ENCODE assay signal across 8 mouse cellular contexts in the genomic region with DNA sequence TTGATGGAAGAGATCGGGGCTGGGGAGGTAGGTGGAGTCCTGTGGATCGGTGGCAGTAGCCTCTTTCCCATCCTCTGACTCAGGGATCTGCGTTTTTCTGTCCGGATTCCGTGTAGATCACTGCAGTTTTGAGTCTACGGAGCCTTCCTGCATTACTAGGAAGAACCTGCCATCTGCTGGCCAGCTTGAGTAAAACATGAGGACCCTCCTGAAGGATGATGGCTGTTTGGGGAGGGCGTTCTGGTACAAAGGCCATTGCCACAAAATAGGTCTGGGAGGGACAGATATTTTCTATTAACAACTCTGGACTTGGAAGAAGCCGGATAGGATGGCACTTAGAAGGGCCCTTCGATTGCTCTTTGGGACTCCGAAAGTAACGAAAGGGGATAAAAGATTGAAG. TPM values are rescaled to one million over a fixed set of nuclear protein-coding genes. Genes with fewer than 3 reads are reported as not detected.
A peak's percentile ranks its signal among the peaks of the same experiment; 100 is the strongest.
DNase-seq lines count a peak whose midpoint lies in the region; ATAC-seq and TF ChIP-seq lines count a peak whose summit lies in the region.

No protein-coding gene starts in this region.

- H3K36me3 ChIP-seq in C2C12 (ENCODE audit: control insufficient read depth, insufficient read depth), result no peaks in the 10 kb centered on the region
- H3K36me3 ChIP-seq in heart, embryonic 11.5 days (ENCODE audit: control insufficient read depth, insufficient read depth, low read length), result no peaks in the 10 kb centered on the region
- H3K36me3 ChIP-seq in kidney, embryonic 15.5 days, result no peaks in the 10 kb centered on the region

- TF ChIP-seq POLR2A in embryonic fibroblast, embryonic 13.5 days (IDR thresholded peaks at IDR 0.05; ENCODE audit: low read depth, low read length), result no peak

- no peaks in the 10 kb centered on the region for H3K9me3 ChIP-seq in heart, embryonic 11.5 days (replicated peaks; ENCODE audit: control insufficient read depth, low read length)
- H3K9me3 ChIP-seq in kidney, embryonic 15.5 days (replicated peaks), result no peaks in the 10 kb centered on the region

- H3K9ac ChIP-seq in heart, embryonic 11.5 days (ENCODE audit: low read depth, low read length), result peak overlapping the region; percentile 58; the same call in 1 of the 2 replicates
- no peak overlapping the region for H3K9ac ChIP-seq in kidney, embryonic 15.5 days

- peaks cover 7% of the 10 kb centered on the region for H3K27me3 ChIP-seq in C2C12 (ENCODE audit: control insufficient read depth, insufficient read depth, insufficient read length)
- no peaks in the 10 kb centered on the region for H3K27me3 ChIP-seq in heart, embryonic 11.5 days (ENCODE audit: control insufficient read depth, insufficient read depth, low read length)
- H3K27me3 ChIP-seq in kidney, embryonic 15.5 days, result no peaks in the 10 kb centered on the region

- no peaks in the 10 kb centered on the region for H3K79me2 ChIP-seq in C2C12 (ENCODE audit: control insufficient read depth, insufficient read depth)

- no peaks in the 10 kb centered on the region for H3K79me3 ChIP-seq in C2C12 (ENCODE audit: low read depth)

- H3K4me3 ChIP-seq in C2C12 (ENCODE audit: insufficient read depth, poor library complexity, severe bottlenecking), result no peak overlapping the region
- H3K4me3 ChIP-seq in embryonic fibroblast, embryonic 13.5 days (ENCODE audit: insufficient read depth, low read length), result peak overlapping the region; percentile 44
- peak overlapping the region; percentile 48 for H3K4me3 ChIP-seq in heart, embryonic 11.5 days (ENCODE audit: low read depth, low read length)
- peak overlapping the region; percentile 48 for H3K4me3 ChIP-seq in kidney, embryonic 15.5 days (replicated peaks)

- no peak overlapping the region for H3ac ChIP-seq in C2C12 (ENCODE audit: control insufficient read depth, insufficient read length, low read depth)

- DNase-seq in brain, adult 2 months (ENCODE audit: low read depth, low spot score), result peak; percentile 98
- DNase-seq in liver, result peak; percentile 75
- peak; percentile 14 to 32 for DNase-seq in monocyte, adult 2 months (ENCODE audit: low read depth in 1 of 2, low spot score in 2 of 2)
- DNase-seq in spleen, postnatal 14 days (ENCODE audit: low spot score in 2 of 2), result peak; percentile 33 to 64

- no peak for ATAC-seq in heart, embryonic 11.5 days (replicated peaks; ENCODE audit: insufficient number of reproducible peaks, low FRiP score, low TSS enrichment)
- ATAC-seq in kidney, embryonic 15.5 days (replicated peaks; ENCODE audit: low FRiP score), result peak; percentile 57

- no peaks in the 10 kb centered on the region for H3K4me1 ChIP-seq in embryonic fibroblast, embryonic 13.5 days (ENCODE audit: control insufficient read depth, insufficient read depth, low read length)
- H3K4me1 ChIP-seq in heart, embryonic 11.5 days (ENCODE audit: control insufficient read depth, insufficient read depth, low read length), result no peaks in the 10 kb centered on the region
- H3K4me1 ChIP-seq in kidney, embryonic 15.5 days, result no peaks in the 10 kb centered on the region

- no peak overlapping the region for H3K27ac ChIP-seq in embryonic fibroblast, embryonic 13.5 days (ENCODE audit: insufficient read depth, low read length)
- no peak overlapping the region for H3K27ac ChIP-seq in heart, embryonic 11.5 days (ENCODE audit: low read depth, low read length)
- no peak overlapping the region for H3K27ac ChIP-seq in kidney, embryonic 15.5 days

- peak overlapping the region; percentile 78 for H3K4me2 ChIP-seq in heart, embryonic 11.5 days
- peak overlapping the region; percentile 73 for H3K4me2 ChIP-seq in kidney, embryonic 15.5 days

- TF ChIP-seq CTCF in C2C12 (IDR thresholded peaks at IDR 0.05; ENCODE audit: control insufficient read depth, insufficient read depth, insufficient read length), result peak; percentile 42
- TF ChIP-seq CTCF in embryonic fibroblast, embryonic 13.5 days (IDR thresholded peaks at IDR 0.05; ENCODE audit: borderline replicate concordance, insufficient read depth, low read length), result peak; percentile 32; the same call in 1 of the 2 replicates

- 6% methylated on average over 11 of the region's 11 CpGs for WGBS in heart, embryonic 11.5 days (ENCODE audit: insufficient replicate concordance)
- WGBS in kidney, embryonic 15.5 days, result 5% methylated on average over 11 of the region's 11 CpGs

TF ChIP-seq in C2C12, 6 proteins besides CTCF, POLR2A, EP300 and RAD21:
- TF ChIP-seq MYOD1 (IDR thresholded peaks at IDR 0.05; ENCODE audit: control insufficient read depth, insufficient read length, low read depth), result no peak
- no peak for TF ChIP-seq MAX (IDR thresholded peaks at IDR 0.05)
- TF ChIP-seq CEBPB (IDR thresholded peaks at IDR 0.05; ENCODE audit: low read depth), result no peak
- no peak for TF ChIP-seq FOSL1 (IDR thresholded peaks at IDR 0.05; ENCODE audit: insufficient read depth, low read length, poor library complexity, severe bottlenecking)
- TF ChIP-seq MYOG (IDR thresholded peaks at IDR 0.05; ENCODE audit: control insufficient read depth, extremely low read depth, insufficient read length), result no peak
- no peak for TF ChIP-seq USF1 (IDR thresholded peaks at IDR 0.05; ENCODE audit: low read depth)
TF ChIP-seq in C2C12: peak in this region for 0.

RNA-seq across cellular contexts. Expression of gene Abcc12, which starts 4.6 kb away (rescaled TPM):
- not detected for polyA plus RNA-seq in C2C12 (2012; fragmentation: generic; extraction: Trizol)
- not detected in 2 replicates for polyA plus RNA-seq in embryonic fibroblast, embryonic 13.5 days (2011; ENCODE audit: insufficient read length, low read depth, missing spikeins)
- not detected in 2 replicates for polyA plus RNA-seq in heart, embryonic 11.5 days (2014; fragmentation: Nextera tagmentation; extraction: Ambion mirVana)
- 0.14 and 0.15 TPM in 2 replicates for polyA plus RNA-seq in kidney, embryonic 15.5 days (2015; fragmentation: Nextera tagmentation; extraction: Ambion mirVana)

RNA-seq across cellular contexts. Expression of gene Lonp2, which starts 38.7 kb away (rescaled TPM):
- polyA plus RNA-seq in C2C12 (2012; fragmentation: generic; extraction: Trizol), result 14.4 TPM
- polyA plus RNA-seq in embryonic fibroblast, embryonic 13.5 days (2011; ENCODE audit: insufficient read length, low read depth, missing spikeins), result 41.9 and 48.2 TPM in 2 replicates
- polyA plus RNA-seq in heart, embryonic 11.5 days (2014; fragmentation: Nextera tagmentation; extraction: Ambion mirVana), result 53.2 and 69.2 TPM in 2 replicates
- polyA plus RNA-seq in kidney, embryonic 15.5 days (2015; fragmentation: Nextera tagmentation; extraction: Ambion mirVana), result 63.2 and 63.9 TPM in 2 replicates

Comparison
In these comparisons a context has a peak if more than half of its experiments do, and no peak if none do; other contexts are left out.
1. DNase-seq: peak in every context shown above with its lines; median percentile 98 in brain, adult 2 months; 75 in liver; 48 in spleen, postnatal 14 days; 23 in monocyte, adult 2 months.